Mouse (Mus musculus): Measurements from ENCODE around the gene Atp7b.

The Atp7b gene

DNA sequence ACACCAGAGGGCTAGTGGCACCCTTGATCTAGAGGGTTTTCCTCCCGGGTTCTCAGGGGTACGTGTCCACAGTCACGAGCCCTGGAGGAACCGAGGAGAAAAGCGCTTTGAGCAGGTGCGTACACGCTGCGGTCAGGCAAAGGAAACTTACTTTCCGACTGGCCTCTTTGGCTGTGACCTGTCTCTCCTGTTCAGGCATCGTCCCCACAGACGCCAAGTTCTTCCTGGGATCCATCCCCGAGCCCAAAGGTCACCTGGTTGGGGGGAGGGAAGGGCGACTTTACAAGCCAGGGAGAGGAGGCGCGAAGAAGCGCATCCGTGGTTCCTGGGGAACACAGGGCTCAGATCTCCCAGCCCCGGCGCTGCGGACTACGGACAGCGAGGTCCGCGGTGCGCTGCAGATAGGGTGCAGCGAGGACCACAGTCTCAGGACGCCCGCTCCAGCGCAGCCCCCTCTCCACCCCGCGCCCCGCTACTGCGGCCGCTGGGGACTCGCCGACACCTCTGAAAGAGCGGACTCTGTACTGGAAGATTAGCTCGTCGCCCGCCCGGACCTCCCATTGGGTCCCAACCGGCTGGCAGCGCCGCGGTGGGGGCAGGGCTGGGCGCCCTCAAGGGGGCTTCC lies at the start of gene Atp7b:
Gene Atp7b, minus strand, starts transcription at position 485 of the 625 bp plus-strand sequence.
- no peak for DNase-seq (ENCODE audit: low spot score)

DNA sequence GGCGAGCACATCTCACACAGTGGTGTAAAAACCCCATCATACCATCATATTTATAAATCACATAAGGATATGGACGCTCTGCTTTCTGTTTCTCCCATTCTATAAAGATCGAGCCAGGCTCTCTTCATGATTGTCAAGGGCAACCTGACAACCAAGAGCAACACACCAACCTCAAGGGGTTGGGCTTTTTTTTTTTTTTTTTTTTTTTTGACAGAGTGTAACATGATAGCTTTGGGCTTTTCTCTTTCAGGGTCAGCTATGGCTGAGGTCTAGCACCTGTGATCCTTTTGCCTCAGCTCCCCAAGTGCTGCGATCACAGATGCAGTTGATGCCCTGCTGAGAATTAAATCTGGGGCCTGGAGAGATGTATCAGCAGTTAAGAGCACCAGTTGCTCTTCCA lies 46.9 kb upstream of the Atp7b start:
- DNase-seq (ENCODE audit: low spot score) = no peak

DNA sequence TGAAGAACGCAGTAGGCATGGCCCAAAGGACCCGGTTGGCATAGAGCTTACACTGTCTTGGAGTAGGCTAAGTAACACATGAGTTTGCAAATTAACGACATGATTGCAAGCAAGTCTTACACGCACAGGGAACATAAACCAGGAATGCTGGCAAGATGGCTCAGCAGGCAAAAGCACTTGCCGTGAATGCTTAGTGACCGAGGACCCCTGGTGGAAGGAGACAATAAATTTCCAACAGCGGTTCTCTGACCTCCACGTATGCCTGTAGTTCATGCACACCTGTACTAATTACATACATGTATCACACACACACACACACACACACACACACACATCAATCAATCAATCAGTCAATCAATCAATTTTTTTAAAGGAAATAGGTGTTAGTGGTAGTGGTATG lies 31.5 kb upstream of the Atp7b start:
- no peak for DNase-seq (ENCODE audit: low spot score)

DNA sequence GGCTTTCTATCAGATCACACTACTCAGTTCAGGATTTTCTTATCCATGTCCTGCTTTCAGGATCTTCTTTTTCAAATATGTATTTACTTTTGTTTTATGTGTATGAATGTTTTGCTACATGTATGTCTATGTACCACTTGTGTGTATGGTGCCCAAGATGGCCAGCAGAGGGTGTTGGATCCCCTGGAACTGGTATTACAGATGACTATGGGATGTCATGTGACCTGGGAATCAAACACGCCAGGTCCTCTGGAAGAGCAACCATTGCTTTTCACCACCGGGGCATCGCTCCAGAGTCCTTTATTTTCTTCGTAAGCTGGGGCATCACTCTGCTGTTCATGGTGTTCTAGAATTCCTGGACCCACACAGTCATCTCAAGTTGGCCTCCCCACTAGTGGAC lies 29.1 kb upstream of the Atp7b start:
- DNase-seq (ENCODE audit: low spot score) = no peak

DNA sequence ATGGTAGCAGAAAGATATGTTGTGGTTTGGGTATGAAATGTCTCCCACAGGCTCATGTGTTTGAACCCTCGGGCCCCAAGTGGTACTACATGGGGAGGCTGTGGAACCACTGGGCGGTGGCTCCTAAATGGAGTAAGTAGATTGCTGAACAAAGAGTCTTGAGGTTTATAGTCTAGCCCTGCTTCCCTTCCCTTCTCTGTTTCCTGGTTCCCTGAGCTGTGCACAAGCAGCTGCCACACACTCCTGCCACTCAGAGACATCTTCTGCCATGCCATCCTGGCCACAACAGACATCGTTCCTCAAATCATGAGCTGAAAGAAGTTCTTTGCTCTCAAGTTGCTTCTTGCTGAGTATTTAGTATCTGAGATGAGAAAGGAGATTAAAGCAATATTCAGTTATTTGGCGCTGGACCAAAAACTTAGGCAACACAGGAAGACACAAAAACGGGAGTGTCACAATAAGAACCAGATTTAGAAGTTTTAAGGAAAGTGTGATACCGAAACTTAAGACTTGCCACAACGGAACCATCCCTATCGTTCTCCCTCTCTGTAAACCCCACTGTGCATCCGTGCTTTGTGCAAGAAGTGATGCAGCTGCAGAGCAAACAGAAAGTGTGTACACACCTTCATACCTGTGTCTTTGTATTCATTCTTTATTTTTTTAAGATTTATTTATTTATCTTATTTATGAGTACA lies 19.4 kb upstream of the Atp7b start:
- DNase-seq (ENCODE audit: low spot score) = no peak

DNA sequence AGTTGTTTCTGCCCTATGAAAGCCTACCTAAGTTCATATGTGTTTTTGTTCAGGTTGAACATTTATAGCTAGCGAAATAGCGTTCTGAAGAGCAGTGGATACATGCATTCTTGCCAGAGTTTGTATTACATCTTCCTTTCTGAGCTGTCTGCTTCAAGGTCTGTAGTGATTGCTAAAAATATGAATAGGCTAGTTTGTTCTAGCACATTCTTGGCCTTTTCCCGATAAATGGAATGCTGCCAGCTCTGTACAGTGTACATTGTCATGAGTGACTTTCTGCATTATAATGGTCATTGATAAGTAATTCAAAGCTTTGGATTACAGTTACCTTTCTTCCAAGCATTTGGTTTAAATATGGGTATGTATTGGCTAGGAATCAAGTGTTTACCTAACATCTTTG lies 1.0 kb upstream of the Atp7b start:
- no peak for DNase-seq (ENCODE audit: low spot score)

DNA sequence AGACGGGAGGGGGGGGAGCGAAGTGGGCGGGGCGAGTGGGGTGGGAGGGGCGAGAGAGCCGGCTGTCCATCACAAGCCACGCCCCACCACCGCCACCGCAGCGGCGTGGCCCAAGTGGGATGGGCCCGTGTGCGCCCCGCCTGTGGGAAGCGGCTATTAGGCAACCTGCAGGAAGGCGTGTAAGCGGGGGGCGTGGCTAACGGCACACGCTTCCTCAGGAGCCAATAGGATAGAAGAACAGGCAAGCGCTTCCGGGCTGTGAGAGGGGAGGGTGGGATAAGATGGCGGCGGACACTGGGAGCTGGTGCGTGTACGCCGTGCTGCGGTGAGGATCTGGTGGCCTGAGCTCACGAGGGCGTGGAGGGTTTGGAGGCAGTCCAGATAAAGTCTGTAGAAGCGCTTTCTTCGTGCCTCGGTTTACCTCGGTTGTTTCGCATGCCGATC lies 363 bp upstream of the Atp7b start, which contains the start of gene Alg11:
Gene Alg11, plus strand, starts transcription at position 276 of the 444 bp plus-strand sequence.
- peak; percentile 97 for DNase-seq (ENCODE audit: low spot score)

DNA sequence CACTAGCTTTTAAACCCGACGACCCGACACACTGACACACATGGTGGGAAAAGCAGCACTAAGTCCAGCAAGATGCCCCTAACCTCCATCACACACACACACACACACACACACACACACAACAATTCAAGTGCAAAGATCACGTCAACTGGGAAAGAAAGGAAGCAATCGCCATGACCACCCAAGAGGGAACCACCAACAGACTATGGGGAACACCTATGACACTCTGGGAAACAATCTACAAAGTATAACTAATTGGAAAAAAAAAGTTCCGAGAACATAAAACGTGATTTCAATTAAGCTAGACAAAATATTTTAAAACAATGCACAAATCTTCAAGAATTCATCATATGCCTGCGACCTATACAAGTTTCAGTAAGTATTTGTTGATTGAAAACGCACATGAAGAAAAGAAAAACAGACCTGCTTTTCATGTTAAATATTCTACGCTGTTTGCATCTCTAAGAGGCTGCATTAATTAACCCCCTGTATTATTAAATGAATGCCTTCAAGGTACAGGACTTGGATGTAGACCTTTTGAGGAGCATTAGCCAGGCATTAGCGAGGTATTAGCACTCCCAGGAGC lies 859 bp downstream of the Atp7b start:
- DNase-seq (ENCODE audit: low spot score) = no peak

DNA sequence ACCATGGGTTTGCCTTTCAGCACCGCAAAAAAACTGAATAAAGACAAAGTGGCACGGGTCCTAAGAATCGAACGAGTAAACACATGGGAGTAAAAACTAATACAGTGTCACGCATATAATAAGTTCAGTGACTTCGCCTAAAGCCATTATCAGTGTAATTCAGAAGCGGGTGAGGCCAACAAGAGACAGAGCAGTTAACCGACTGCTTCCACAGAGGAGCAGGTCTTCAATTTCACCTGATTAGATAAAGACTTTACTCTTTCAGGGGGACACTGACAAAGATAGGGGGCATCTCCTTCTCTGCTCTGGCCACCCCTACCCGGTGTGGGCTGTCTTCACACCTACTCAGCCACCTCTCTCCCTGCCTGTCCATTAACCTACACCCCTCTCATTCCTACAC lies 1.7 kb downstream of the Atp7b start:
- no peak for DNase-seq (ENCODE audit: low spot score)

DNA sequence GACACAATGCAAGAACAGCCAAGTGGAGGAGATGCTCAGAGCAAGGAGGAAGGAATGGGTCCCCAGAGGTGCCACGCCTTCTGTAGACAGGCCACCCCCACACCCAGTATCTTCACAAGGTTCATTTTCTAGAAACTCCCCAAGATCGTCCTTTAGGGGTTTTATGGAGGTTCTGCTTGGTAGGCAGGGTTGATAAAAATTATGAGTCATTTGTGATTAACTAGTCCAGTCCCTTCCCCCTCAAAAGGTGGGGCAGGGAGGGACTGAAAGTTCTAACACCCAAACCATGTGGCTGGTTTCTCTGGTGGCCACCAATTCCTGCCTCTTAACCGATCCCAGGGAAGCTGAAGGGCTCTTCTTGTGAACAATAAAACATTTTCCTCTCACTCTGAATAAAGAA lies 3.3 kb downstream of the Atp7b start:
- no peak for DNase-seq (ENCODE audit: low spot score)

DNA sequence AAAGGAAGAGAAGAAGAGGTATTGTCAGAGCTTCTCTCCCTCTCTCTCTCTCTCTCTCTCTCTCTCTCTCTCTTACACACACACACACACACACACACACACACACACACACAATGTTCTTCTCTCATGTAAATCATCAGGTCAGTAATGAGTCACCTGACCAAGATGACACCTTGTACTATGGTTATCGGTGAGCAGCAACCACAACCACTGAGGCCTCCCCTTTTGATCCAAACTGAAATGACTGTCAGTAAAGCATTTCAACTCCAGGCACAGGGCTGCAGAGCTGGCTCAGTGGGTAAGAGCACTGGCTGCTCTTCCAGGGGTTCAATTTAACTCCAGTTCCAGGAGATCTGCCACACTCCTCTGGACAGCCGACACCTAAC lies 4.6 kb downstream of the Atp7b start:
- DNase-seq (ENCODE audit: low spot score) = no peak

DNA sequence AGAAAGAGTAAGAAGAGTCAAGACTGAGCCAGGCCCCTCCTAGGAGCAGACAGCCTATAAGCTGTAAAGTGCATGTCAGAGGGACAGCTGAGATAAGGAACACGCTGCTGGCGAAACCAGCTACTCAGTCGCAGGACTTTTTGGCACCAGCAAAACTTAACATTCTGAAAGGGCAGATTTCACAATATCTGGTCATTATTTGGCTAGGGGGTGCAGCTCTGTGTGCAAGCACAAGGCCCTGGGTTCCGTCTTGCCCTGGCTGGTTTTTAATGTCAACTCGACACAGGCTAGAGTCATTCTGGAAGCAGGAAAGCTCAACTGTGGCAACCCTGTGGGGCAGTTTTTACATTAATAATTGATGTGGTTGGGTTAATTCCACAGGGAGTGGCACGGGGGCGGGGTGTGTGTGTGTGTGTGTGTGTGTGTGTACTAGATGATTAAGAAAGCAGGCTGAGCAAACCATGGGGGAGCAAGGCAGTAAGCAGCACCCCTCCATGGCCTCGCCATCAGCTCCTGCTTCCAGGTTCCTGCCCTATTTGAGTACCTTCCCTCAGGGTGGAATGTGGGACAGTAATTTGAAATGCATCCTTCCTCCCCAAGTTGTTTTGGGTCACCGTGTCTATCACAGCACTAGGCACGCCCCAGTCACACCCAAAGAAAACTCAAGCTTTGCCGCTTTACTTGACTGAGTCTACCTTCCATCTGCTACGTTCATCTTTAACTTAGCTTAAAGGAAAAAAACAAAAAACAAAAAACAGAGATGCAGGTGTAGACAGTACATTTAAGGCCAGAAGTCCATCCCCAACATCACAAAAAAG lies 5.2 kb downstream of the Atp7b start:
- DNase-seq (ENCODE audit: low spot score) = peak; percentile 39

DNA sequence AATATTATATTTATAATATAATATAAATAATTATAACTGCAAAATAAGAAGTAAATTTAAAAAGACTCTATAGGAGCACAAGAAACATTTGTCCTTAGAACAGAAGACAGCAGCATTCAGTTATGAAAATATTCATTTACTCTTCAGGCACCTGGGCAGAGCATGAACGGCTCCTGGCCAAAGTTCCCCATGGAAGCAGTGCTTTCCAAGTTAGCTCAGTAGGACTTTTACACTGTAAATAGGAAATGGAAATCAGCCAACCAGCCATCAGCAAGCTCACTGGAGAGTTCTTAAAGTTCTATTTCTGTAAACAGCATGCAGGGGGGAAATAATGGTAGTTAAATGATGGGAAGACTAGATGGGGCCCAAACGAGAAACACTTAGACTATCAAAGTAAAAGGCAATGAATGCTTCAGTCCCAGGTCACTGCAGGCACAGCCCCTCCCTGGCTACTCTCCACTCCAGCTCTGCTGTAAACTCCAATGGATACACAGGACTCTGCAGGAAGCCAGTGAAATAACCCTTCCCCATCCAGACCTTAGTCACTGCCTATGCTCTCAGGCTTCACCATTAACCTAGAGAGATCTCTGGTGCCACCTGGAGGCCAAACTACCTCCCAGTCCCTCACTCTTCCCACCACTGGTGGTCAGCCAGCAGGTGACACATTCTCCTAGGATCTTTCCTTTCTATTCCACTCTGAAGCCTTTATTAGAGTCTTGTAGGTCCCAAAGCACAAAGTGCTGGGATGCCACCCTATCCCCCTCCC lies 12.2 kb downstream of the Atp7b start:
- peak; percentile 75 for DNase-seq (ENCODE audit: low spot score)

DNA sequence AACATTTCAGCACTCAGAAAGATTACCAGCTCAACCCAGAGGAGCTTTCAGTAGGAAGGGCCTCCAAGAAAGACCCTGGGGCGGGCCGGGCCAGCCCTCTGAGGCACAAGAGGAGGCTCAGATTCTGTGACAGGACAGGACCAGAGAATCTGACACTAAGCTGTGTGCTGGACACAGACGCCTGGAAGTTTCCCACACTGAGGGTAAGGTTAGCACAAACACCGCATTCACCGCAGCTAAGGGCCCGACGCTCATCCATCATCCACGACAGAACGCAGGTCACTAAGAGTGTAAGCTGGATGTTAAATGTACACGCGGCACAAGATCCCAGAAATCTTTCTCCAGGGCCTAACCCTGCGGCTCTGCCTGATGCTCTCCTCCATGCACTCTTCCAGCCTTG lies 16.4 kb downstream of the Atp7b start:
- no peak for DNase-seq (ENCODE audit: low spot score)

DNA sequence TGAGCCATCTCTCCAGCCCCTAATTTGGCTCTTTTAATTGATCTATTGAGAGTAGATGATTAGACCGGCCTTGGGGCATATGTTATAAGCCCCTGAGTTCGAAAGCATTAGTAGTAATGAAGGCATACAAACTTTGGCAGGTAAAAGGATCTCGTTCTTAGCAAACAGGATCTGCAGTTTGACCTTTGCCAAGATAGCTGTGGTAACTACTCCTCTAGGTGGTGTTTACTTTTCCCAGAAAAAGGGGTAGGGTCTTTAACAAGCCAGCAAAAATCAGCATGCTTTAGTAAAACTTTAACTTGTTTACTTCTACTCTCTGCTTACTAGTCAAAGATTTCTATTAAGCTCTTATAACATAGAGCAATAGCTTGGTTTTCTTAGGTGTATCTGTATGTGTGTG lies 17.6 kb downstream of the Atp7b start:
- DNase-seq (ENCODE audit: low spot score) = no peak

DNA sequence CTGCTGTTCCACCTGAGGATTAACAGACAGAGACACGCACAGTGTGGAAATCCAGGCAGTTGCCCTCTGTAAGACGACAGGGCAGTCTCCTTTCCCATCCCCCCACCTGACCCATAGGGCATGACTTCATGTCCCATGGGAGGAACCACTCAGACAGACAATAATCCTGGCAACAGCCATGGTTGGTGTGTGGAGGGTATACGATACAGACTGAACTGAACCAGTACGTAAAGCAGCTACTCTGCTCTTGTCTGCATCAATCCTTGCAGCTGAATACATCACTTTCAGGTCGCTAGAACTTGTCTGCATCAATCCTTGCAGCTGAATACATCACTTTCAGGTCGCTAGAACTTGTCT lies 20.0 kb downstream of the Atp7b start:
- no peak for DNase-seq (ENCODE audit: low spot score)

DNA sequence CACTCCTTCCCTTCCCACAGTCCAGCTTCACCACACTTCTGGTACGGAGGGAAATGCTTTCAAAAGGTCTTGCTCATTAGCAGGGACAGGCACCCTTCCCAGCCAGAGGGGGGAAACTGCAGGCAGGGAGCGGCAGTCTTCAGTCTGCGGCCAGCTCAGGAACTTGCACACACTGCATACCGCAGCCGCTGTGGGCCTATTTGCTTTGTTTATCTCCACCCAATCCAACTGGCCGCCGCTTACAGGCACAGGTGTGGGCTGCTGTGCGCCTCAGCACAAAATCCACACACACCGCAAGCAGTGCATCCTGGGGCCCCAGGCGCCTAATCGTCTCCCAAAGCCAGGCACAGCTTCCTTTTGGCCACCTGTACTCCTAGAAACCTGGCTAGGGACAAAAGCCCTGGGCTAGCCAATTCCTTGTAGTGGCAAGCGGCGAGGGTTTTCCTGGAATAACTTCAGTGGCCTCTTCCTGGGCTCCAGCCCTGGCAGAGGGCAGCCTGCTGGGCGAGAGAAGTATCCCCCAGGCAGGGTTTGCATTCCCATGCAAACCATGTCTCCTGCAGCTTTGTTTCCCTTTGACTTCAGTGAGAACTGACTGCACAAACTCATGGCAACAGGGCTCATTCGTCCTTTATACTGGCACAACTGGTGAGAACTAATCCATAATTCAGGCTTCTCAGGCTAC lies 20.5 kb downstream of the Atp7b start:
- peak; percentile 61 for DNase-seq (ENCODE audit: low spot score)

DNA sequence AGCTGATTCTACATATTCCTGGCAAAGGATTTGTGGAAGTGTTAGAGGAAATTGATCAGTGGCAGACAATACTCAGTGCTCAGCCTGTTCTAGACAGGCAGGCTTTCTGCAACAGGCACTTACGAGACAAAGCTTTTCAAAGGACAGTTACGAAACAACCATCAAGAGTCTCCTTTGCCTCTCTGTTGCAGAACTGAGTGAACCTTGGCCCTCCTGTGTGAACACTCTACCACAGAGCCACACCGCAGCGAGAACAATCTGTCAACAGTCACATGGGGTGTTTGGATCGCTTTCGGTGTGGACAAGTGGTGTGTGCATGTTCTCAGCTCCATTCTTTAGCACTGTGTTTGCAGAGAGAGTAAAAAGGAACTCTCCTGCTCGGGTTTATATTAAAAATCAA lies 23.1 kb downstream of the Atp7b start:
- DNase-seq (ENCODE audit: low spot score) = peak; percentile 85

DNA sequence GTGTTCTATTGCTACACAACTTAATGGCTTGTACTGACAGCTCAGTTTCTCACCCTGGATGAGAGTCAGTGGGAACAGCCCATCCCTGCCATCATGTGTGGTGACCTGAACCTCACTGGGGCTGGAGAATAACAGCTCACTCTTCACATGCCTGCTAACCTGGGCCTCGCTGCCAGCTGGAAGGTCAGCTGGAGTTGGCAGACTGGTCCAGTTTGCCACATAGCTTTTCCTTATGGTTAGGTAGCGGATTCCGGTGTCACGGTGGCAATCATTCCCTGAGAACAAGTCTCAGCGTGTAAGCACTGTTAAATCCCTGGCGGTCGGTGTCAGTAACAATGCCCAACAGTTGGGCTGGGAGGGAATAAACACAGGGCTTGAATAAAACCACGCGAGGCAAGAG lies 24.0 kb downstream of the Atp7b start:
- DNase-seq (ENCODE audit: low spot score) = no peak

DNA sequence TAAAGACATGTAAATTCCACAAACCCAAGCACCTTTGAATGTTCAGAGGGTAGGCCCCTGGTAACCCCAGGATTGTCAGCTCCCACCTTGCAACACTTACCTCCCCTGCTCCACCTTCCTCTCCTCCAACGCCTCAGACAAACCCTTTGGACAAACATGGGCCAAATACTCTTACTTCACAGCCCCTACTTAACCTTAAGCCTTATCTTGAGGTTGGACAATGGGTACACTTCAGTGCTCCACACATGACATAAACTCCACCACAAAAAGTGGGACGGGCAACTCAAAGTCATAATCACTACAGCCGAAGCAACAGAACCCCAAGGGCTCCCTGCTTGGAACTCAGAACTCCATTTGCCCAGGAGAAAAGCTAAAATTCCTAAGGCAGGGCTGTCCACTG lies 29.1 kb downstream of the Atp7b start:
- DNase-seq (ENCODE audit: low spot score) = peak; percentile 76

DNA sequence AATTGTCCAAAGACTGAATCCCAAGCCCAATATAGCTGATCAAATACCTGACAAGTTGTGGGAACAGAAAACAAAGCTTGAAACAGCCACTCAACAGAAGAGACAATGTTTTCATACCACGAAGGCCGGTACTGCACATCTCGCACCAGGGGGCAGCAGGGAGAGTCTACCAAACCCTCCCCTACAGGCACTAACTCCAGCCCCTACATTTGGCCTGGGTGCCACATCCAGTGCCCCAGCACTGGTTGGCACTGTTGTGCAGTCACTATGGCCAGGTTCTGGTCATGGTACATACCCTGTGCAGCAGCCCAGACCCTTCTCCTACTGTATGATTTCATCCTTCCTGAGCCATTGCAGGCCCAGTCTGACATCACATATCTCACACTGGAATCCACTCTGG lies 31.1 kb downstream of the Atp7b start:
- DNase-seq (ENCODE audit: low spot score) = no peak

All from lung, postnatal 25 days (tissue).